Mouse (Mus musculus) liver, adult (tissue): Measurements from ENCODE around the gene Baz2b.

Experiments used
- GATA4 ChIP-seq: IDR thresholded peaks from 2 replicates; pipeline ENCODE4 v1.6.1; 2014; ENCODE audit warnings: mild to moderate bottlenecking, low read length; ENCODE audit not compliant: insufficient replicate concordance

The Baz2b gene

DNA sequence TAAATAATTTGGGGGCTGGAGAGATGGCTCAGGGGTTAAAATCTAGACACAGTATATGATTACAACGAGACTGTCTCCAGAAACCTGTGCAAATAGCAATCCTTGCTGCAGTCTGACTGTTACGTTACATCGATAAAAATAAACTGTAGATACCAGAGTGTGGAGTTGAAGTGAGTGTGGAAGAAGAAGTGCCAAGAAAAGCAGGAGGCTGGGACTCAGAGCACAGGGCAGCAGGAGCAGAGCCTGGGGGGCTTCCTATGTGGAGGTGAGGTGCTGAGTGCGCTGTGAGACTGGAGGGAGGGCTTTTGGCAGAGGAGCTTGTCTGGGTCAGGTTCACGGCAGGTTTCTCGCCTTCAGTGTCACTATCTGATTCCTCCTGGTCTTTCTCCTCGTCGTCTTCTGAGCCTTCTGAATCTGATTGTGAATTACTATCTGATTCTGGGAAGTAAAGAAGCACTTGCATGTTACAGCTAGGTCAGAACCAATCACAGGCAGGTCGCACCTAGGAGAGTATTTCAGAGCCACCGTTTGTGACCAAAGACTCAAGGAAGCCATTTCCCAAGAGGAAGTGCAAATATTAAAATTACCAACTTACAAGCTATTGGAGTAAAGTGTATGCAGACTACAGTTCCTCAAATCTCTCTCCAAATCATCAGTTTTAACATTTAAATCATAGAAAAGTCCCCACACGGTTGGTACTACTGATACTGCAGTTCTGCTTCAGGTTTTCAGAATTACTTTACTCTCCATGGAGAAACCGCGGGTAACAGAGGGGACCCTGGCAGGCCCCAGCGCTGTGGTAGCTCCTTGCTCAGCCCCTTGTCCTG is 249.8 kb downstream of the Baz2b start:
- TF ChIP-seq GATA4, result no peak

DNA sequence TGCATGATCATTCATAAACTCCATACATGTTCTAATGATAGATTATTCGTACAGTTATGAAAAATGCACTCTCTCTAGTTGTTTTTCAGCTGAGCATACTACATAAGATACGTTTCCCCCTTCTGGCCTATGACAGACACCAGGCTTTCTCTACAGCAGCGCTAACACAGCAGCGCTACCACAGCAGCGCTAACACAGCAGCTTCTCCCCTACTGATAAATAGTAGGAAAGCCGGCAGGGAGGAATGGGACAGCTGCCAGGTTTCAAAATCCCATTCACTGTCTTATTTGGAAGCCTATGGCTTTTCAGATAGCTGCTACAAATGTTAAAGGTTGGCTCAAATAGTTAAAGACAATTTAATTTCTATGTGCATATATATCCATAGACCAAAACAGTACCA is 251.1 kb downstream of the Baz2b start:
- TF ChIP-seq GATA4, result 0 out of 2 replicates have a peak, but pooled peaks have one; percentile 11

DNA sequence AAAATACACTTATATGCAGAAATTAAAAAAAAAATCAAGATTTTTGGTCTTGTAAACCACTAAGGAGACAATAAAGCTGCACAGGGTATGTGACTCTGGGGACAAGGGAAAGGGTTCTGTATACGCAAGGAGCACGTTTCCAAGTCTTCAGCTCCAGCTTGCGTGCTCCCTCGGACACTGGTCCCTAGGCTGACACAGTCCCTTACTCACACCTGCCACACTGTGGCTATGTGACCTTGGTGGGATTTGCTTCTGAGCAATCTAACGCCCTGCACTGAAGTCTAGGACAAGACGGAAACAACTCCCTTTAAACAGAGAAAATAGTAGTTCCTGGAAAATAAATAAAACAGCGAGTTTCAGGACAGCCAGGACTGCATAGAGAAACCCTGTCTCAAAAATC is 253.7 kb downstream of the Baz2b start:
- no peak for TF ChIP-seq GATA4

DNA sequence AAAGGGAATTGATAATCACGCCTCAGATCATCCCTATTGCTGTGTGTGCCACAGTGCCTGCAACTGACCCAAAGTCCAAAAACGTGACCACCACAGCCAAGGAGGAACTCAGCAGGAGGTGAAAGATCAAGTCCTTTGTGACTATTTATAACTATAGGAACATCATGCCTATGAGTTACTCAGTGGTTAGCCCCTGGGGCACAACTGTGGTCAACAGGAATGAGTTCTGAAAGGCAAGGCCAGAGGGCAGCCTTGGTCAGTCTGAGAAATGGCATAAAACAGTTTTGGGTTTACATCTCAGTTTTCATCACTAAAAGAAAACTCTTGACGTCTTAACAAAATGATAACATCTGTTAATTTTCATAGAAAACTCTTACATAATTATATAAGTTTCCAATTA is 254.8 kb downstream of the Baz2b start:
- no peak for TF ChIP-seq GATA4

DNA sequence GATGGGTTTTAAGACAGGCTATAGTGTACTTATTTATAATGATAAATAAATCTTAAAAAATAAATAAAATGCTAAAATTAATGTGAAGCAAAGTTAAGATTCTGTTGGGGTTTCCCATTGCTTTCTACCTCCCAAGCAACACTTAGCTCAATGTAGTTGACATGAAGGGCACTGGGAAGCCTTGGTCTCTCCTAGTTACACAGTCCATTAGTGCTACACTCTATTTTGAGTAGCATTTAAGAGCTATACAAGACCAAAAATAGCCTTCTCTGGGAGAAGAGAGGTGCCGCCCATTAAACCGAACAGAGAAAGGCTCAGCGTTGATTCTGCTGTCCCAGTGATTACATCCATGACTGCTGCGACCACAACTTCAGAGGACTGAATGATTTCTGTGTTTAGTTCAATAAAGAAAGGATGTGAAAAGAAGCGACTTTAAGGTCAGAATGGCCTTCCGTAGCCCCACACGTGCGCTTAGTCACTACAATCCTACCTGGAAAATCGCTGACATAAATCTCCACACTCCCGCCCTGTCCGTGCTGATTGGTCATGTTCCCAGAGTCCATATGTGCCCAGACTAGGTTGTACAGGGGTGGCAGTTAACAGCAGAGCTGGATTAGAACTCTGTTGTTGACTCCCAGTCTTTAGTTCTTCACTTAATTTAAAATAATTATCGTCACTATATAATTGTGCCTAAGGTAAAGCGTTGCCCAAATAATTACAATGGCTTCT is 257.2 kb downstream of the Baz2b start:
- no peak for TF ChIP-seq GATA4

DNA sequence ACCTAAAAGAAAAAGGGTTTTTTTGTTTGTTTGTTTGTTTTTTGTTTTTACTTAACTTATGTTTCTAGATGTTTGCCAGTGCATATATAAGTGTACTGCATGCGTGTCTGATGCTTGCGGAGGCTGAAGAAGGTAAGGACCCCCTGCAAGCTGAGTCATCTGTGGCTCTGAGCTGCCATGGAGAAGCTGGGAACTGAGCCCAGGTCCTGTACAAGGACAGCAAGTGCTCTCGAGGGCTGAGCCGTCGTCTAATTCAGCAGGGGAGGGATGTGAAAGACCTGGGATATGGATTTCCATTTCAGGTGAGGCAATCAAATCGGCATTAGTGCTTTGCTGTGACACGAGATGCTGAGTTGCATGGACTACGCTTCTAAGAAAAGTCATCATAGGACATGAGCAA is 257.9 kb downstream of the Baz2b start:
- no peak for TF ChIP-seq GATA4

DNA sequence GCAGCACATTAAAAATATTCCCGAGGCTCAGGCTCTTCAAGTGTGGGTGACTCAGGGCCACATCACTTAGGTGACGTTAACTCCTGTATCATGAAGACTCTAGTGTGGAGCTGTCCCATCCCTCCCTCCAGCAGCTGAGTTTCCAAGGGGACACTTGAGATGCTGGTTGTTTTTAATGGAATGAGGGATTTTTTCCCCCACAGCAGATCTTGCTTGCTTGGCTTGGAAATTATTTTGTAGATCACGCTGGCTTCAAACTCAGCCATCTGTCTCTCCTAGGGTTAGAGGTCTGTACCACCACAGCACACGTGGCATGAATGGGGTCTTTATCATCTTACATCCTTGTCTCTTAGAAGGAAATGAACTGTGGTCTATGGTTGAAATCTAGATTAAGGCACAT is 258.5 kb downstream of the Baz2b start:
- TF ChIP-seq GATA4, result no peak

DNA sequence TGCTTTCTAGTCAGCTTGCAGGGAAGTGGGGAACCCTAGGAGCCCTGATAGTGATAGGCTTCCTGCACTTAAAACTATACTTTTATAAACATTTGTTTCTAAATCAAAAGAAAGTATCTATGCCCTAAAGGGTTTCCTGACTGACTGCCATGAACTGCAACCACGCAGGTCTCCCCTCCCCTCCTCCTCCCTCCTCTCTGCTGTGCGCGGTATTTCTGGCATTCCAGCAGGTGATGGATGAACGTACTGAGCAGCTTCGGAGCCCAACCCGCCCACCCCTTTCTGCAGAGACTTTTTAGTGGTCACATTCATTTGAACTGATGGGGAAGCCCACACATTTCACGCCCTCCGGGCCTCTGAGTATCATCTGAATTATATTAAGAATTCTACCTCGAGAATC is 273.3 kb downstream of the Baz2b start:
- no peak for TF ChIP-seq GATA4

DNA sequence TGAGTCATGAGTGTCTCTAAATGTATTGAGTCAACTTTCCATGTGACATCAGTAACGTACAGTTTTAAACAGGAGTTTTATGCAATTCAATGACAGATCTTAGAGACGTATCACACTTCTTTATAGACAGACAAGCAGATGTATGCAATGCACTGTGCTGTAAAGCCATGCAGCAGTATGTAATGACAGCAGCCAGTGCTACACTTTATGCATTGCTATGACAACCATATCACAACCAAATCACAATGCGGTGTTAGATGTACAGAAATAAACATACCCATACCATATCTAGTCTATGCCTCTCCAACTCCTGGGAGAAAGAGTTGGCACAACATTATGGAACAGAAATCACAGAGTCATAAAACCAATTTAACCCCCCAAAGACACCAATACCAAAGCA is 276.5 kb downstream of the Baz2b start:
- no peak for TF ChIP-seq GATA4

DNA sequence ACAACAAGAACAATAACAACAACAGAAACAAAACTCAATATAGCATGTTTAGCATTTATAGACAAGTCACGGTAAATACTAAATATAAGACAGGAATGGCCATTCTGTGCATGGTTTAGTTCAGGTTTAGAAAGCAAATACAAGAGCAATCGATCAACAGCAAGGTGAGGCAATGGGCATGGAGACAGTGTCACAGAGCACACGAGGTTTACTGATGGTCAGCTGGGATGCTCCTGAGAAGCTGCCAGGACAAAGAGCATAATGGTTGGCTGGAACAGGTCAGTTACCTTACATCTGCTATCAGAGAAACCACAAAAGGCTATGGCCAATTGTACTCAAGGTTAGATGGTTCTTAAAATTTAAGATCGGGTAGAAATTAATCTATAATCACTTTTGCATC is 277.4 kb downstream of the Baz2b start:
- no peak for TF ChIP-seq GATA4

DNA sequence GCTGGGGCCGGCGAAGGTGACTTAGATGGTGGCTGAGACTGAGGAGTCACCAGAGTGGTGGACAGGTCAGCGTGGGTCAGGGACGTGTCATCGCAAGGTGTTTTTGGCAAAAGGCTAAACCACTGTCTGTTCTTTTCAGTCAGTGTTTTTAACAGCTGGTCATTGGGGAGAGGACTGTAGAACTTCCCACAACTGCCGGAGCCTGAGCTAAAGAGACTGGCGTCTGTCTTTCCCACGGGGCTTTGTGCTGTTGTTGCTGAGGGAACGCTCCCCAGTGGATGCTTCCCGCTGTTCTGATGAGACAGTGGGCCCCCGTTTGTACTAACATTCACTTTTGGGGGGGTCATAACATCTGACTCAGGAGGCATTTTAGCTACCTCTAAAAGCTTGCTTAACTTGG is 296.0 kb downstream of the Baz2b start:
- TF ChIP-seq GATA4, result no peak

DNA sequence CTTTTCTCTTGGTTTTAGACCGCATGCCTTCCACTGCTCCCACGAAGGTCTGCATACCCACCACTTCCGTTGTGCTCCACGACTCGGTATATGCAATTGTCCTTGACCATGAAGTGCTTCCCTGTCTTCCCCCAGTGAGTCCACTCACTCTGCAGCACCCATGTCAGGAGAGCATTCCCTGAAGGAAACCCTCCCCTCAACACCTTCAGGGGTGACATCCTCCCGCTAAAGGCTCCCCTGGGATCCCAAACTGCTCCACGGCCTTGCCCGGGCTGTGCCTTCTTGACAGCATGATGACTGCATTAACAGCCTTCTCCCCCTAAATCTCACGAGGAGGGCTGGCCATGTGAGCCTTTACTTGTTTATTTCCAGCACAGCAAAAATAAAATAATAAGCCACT is 301.6 kb downstream of the Baz2b start:
- no peak for TF ChIP-seq GATA4

DNA sequence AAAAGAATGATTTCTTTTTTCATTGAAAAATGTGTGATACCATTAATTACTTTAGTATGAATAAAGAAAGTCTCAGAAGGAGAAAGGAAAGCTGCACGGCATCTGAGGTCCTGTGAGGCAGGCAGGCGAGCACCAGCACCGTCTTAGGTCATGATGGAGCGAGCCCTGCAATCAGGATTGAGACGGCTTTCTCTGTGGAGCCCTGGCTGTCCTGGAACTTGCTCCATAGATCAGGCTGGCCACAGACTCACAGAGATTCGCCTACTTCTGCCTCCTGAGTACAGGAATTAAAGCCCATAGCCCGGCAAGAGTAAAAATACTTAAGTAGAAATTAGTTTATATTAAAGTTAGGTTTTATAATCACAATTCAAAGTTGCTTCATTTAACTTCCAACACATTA is 305.6 kb downstream of the Baz2b start:
- no peak for TF ChIP-seq GATA4

DNA sequence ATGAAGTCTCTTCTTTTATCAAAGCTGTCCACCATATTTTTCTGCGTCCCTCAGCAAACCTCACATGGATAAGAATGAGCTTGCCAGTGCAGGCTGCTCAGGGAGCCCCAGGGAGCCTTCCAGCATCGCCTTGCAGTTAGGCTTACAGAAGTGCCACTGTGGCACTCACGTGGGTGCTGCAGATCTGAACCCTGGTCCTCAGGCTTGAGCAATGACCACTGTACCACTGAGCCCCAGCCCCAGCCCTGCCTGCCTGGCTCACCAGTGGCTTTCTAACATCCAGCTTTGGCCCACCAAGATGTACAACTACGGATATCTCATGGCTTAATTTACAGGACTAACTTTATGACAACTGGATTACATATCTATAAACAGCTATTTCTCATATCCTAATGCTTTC is 311.0 kb downstream of the Baz2b start:
- TF ChIP-seq GATA4, result no peak

DNA sequence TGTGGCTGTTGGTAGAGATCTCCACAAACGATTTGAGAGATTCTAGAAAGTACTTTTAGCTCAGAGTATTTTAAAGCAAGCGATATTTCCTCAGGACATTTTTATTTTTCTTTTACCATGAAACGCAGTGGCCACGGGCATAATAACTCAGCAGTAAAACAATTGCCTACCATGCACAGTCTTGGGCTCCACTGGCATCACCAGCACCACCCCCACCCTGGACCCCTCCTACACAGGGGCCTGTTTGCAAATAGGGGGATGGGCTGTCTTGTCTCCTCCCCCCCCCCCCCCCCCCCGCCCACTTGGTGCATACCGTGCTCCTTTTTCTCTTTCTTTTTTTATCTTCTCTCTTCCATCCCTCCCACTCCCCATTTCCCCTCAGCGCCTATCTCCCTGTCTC is 311.5 kb downstream of the Baz2b start:
- no peak for TF ChIP-seq GATA4

DNA sequence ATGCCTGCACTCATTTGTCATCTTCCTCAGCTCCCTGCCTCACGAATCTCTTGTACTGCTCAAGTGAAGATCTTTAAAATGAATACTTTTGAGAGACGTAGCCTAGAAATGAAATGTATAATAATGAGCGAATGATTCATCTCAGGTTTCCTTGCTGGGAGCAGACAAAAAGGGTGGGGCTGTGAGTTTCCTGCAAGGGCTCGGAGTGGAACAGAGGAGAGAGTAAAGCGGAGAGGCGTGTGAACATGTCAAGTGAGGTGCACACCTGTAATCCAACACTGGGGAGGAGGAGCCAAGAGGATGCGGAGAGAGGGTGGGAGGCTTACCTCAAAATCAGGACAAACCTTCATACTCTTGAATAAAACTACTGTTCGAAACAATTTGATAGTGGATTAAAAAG is 312.8 kb downstream of the Baz2b start:
- no peak for TF ChIP-seq GATA4
